Mouse (Mus musculus): ENCODE results near the gene Sec24d.
A peak's percentile ranks its signal among the peaks of the same experiment; 100 is the strongest.

The Sec24d gene

GRCm38 (mm10) chr3:123298283-123298682, 31.0 kb downstream of the Sec24d start:
- no peak for DNase-seq

GRCm38 (mm10) chr3:123301521-123301920, 34.3 kb downstream of the Sec24d start:
- DNase-seq: no peak

- no peak for DNase-seq
These were observed 38.4 kb downstream of the Sec24d start for GRCm38 (mm10) chr3:123305611-123306010.

GRCm38 (mm10) chr3:123307446-123307845, 40.2 kb downstream of the Sec24d start:
- no peak for DNase-seq

DNA sequence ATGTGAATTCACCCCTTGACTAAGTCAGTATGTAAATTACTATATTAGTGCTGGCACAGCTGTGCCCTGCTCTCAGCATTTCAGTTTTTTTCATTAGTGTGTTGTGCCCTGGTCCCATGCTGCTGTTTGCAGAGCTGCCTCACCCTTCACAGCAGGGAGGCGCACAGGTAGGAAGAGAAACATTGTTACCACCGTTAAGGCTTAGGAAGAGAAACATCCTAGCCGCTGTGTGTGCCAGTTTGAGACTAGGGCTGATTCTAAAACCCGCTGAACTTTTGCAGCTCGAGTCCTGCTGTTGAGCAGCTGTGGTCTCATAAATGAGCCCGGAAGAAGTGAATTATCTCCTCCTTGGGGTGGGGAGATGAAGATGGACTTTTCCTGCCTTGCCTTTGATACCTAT, 41.9 kb downstream of the Sec24d start:
- no peak for DNase-seq

DNA sequence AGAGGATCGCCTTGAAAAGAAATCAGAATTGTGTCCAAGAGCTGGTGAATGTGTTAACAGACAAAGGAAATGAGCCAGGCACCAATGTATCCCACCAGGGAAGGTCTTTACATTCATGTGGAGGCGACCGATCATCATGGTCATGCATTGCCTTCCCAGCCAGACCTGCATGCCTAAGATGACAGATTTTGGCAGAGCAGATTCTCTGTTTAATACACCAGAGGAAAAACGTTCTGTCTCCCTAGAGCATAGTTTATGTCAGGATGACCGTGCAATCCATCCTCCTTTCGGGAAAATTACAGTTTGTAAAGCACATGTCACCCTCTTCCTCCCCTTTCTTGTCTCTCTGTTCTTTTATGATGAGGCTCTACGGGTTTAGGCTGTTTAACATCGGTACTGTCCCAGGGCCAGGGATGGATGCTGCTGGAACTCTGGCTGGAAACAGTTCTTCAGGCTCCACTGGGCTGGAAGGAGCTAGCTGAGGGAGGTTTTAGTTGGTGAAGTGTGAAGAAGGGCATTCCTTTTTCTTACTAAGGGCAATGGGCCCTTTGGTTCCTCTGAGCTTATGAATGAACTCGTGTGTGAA, 45.3 kb downstream of the Sec24d start:
- no peak for DNase-seq

GRCm38 (mm10) chr3:123313477-123313876, 46.2 kb downstream of the Sec24d start:
- DNase-seq: no peak

DNA sequence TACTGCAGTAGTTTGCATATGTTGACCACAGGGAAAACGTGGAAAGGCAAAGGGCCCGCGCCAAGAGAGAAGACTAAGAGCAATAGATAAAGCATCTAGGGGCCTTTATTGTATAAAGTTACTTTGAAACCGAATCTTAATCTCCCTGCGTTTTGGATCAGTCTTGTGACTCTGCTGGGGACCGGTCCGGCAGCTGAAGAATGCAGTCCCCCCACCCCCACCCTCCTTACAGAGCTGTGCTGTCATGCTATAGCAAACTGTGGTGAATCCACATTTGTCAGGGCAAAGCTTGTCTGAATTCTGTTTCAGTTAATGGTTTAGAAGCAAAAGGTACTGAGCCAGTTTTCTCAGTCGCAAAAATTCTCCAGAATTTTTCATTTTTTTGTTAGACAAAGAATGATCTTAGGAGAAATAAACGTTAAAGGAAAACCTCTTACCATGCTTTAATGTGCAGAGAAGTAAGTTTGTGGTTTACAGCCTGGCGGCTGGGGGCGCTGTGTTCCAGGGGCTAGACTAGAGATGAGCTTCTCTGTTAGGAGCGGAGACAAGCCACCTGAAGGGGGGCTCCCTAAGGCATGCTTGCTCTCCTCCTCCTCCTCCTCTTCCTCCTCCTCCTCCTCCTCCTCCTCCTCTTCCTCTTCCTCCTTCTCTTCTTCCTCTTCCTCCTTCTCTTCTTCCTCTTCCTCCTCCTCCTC, 46.8 kb downstream of the Sec24d start:
- DNase-seq: no peak

DNA sequence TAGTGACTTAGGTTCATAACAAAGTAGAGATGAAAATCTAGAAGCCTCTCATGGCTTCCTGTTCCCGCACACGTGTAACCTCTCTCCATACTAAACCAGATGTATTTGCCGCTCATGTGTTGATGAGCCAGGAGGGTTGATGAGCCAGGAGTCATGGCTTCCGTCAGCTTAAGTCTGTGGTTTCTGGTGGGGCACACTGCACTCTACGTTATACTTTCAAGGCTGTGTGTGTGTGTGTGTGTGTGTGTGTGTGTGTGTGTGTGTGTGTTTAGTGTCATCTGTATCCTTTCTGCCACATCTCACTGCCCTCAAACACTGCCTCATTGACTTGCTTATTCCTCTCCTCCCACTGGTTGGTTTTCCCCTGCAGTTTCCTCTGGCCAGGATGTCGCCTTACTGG, 48.8 kb downstream of the Sec24d start:
- DNase-seq: no peak

- no peak for DNase-seq
These were observed 49.8 kb downstream of the Sec24d start for GRCm38 (mm10) chr3:123317081-123317480.

GRCm38 (mm10) chr3:123320341-123320740, 53.1 kb downstream of the Sec24d start:
- DNase-seq: no peak

DNA sequence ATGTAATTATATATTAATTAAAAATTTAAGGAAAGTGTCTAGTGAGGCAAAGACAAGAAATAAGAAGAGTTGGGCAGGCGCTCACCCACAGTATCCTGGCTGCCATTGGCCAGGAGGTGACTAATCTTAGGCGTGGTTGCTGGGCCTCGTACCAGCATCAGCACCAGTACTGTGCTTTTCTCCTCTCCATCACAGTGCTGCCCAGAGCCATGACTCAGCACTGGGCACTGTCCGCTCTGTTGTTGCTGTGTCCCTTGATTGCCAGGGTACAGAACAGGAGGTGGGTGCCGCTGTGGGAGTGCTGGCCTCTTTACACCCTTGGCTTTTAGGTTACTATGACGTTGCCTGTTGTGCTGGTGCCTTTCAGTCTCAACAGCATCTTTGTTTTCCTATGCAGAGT, 54.4 kb downstream of the Sec24d start:
- no peak for DNase-seq

DNA sequence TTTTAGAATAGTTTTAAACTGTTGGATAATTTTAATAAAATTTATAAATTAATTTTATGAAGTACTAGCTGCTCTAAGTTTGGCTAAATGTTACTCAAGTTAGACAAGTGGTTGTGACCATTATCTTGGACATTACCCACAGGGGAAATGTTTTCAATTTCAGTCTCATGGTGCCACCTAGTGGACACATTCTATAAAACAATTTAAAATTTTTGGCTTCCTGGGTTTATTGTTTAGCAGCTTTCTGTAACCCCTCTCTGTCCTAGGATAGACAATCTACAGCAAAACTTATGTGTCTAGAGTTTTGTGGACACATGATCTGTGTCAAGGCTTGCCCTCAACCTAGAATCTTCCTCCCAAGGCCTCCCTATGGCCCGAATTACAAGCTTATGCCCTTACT, 54.9 kb downstream of the Sec24d start:
- DNase-seq: no peak

DNA sequence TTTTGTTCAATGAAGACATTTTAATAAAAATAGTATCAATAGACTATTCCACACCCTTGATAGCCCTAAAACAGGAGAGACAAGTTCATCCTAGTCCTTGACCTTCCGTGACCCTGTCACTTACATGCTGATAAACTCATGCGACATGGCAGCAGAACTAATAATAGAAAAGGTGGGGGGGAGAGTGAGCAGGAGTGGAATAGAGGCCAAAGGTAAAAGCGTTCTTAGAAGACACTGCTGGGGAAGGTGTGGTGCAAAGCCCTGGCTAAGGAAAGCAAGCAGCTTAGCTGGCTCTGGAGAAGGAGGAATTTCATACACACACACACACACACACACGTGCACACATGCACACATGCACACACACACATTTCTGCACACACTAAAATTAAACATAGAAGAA, 57.1 kb downstream of the Sec24d start:
- no peak for DNase-seq

GRCm38 (mm10) chr3:123329251-123329650, 62.0 kb downstream of the Sec24d start:
- DNase-seq: no peak

GRCm38 (mm10) chr3:123330221-123330620, 63.0 kb downstream of the Sec24d start:
- DNase-seq: no peak

- no peak for DNase-seq
These were observed 65.2 kb downstream of the Sec24d start for GRCm38 (mm10) chr3:123332330-123333054.

DNA sequence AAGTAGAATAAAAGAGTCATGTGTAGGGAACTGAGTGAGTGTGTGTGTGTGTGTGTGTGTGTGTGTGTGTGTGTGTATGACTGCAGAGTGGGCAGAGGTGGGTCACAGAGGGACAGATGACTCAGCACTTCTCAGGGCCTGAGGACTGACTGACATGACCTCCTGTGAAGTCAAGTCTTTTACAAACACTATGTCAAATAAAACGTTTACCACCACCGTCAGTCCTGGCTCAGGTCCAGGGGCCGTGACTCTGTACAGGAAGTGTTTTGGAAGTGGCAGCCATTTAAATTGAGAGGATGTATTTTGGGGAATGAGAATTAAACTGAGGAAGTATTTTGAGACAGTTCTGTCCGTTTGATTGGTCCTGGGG, 65.8 kb downstream of the Sec24d start:
- peak; percentile 55 for DNase-seq

DNA sequence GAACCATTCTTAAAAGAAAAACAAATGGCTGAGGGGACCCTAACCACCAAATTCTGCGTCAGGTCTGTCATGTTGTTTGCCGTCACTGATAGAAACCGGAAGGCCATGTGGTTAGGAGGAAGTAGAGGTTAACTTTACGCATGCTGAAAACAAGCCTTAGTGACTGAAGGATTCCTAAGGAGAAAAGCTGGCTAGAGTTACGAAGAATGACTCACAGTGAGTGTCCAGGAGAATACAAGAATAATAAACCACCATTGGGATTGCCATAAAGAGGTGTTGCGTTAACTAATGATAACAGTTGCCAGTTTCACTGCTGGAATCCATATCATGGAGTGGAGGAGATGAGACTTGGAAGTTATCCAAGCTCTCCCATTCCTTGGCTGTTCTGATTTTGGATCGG, 67.7 kb downstream of the Sec24d start:
- DNase-seq: no peak

DNA sequence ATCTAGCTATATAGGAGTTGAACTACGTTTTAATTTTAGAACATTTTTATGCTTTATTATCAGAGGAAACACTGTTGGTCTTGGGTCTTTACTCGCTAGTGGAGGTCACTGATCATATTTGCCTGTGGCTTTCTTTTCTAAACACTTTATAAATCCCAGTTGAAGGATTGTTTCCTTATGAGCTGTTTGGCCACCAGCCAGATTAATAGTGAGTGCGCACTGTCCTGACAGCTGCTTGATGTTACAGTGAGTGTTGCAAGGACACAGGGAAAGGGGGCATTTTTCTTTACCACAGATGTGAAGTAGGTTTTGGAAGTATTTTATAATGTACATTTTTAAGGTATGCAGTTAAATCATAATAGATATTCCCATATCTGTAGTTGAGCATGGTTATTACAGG, 68.2 kb downstream of the Sec24d start:
- peak; percentile 15 for DNase-seq

GRCm38 (mm10) chr3:123336455-123336854, 69.2 kb downstream of the Sec24d start:
- DNase-seq: no peak

DNA sequence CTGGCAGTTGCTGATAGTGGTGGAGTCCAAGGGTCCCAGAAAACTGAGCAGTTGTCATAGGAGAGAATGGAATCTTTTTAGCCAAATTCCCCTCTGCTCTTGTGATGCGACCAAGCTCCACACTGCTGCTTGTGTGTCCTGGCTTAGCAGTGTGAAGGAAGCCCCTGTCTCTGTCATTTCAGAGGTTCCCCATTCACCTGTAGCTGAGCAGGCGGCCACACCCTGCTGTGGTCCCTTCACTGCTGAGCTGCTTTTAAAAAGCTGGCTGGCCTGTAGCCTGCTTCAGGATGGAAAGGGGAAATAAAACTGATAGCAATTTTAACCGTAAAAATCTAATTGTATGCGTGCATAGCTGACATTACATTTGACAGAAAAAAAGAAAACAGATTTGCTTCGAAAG, 69.7 kb downstream of the Sec24d start:
- no peak for DNase-seq

- no peak for DNase-seq
These were observed 70.6 kb downstream of the Sec24d start for GRCm38 (mm10) chr3:123337853-123338252.

DNA sequence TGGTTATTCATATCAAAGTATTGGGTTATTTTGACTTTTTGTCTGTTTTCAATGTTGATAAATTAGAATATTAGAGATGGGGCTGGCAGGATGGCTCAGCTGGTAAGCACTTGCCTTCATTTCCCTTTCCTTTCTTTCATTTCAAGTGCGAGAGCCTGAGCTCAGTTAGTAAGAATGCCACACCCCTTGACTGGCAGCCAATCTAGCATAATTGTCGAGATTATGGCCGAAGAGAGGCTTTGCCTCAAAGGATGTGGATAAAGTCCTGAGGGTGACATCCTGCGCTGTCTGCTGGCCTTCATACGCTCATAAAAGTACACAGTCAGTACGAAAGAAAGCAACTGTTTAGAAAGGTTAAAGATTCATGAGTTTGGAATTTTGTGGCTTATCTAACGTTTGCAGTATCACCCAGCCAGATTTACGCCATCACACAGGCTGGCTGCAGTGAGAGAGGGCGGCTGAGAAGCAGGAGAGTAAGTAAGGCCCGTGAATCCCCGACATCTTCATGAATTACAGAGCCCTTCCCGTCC, 71.5 kb downstream of the Sec24d start:
- no peak for DNase-seq
